Mouse (Mus musculus) midbrain, embryonic 10.5 days (tissue): ENCODE measurements around the gene Dcaf10. TPM values are rescaled to one million over a fixed set of nuclear protein-coding genes. Genes with fewer than 3 reads are reported as not detected.

Source experiments
- DNase-seq: peaks from one replicate; pipeline ENCODE4 v3.0.0-alpha.2; 2017; ENCODE audit warnings: low spot score
- H3K27ac ChIP-seq: fragments of 300-500 bp; sonication (generic); replicated peaks from 2 replicates; pipeline ENCODE4 v1.5.1; 2016; ENCODE audit warnings: mild to moderate bottlenecking
- H3K27me3 ChIP-seq: fragments of 300-500 bp; sonication (generic); 2 replicates; pipeline ENCODE4 v1.6.1; 2016; ENCODE audit warnings: low read depth, mild to moderate bottlenecking; ENCODE audit not compliant: poor library complexity, severe bottlenecking
- H3K36me3 ChIP-seq: fragments of 300-500 bp; sonication (generic); 2 replicates; pipeline ENCODE4 v1.6.1; 2016; ENCODE audit warnings: mild to moderate bottlenecking, moderate library complexity
- H3K4me1 ChIP-seq: fragments of 300-500 bp; sonication (generic); 2 replicates; pipeline ENCODE4 v1.6.1; 2016
- H3K4me3 ChIP-seq: fragments of 300-500 bp; sonication (generic); 2 replicates; pipeline ENCODE4 v1.5.1; 2016; ENCODE audit warnings: mild to moderate bottlenecking, moderate library complexity
- H3K9me3 ChIP-seq: fragments of 300-500 bp; sonication (generic); replicated peaks from 2 replicates; pipeline ENCODE4 v1.6.1; 2016; ENCODE audit warnings: mild to moderate bottlenecking
- WGBS: fragments of 180-500 bp; shearing (Covaris S2); methylation state at CpG from one replicate; pipeline ENCODE4 v1.1.7; 2016; 5-methylcytosine and 5-hydroxymethylcytosine counted together
- polyA plus RNA-seq: library from polyadenylated mRNA; unstranded; fragments of >200 nt; fragmentation: Nextera tagmentation; extraction: Ambion mirVana; gene quantifications from 2 replicates; pipeline ENCODE4 v1.2.1, GENCODE M21; 2016

Gene Dcaf10
- polyA plus RNA-seq, 1 experiment from 2014 or later = 8.1 TPM

DNA sequence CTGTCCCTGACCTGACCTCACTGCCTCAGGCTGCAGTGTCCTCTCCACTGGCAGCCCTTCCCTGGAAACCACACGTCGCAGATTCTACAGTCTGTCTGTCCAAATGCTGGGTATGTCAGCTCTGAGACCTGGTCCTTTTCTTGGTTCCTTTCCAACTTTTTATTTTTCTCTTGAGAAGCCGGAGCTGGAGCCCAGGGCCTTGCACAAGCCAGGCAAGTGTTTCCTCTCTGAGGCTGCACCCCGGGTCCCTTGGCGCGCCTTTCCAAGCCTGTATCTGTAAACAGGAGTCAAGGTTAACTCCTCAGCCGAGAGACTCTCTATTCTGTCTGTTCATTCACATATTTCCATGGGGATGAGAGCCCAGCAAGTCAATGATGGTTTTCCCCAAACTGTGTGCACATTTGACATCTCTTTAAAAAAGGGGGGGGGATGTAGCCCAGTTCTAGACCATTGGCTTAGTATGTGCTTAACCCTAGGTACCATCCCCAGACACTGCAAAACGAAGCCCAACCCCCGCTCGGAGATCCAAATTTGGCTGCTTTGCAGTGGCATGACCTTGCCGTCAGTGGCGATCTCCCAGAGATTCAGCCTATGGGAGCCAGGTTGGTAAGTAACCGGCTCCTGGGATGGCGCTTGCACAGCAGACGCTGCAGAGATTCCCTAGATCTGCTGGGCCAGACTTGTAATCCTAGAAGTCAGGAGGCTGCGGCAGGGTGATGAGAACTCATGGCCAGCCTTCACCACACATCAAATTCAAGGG, 70.7 kb downstream of the Dcaf10 start:
- 77% methylated on average over 16 of the region's 16 CpGs for WGBS
- no peaks in the 10 kb centered on the region for H3K9me3 ChIP-seq
- no peaks in the 10 kb centered on the region for H3K36me3 ChIP-seq
- peaks cover 59% of the 10 kb centered on the region for H3K27me3 ChIP-seq
- H3K4me3 ChIP-seq = no peak overlapping the region
- H3K27ac ChIP-seq = no peak overlapping the region
- DNase-seq = no peak
- H3K4me1 ChIP-seq = peaks cover 10% of the 10 kb centered on the region

DNA sequence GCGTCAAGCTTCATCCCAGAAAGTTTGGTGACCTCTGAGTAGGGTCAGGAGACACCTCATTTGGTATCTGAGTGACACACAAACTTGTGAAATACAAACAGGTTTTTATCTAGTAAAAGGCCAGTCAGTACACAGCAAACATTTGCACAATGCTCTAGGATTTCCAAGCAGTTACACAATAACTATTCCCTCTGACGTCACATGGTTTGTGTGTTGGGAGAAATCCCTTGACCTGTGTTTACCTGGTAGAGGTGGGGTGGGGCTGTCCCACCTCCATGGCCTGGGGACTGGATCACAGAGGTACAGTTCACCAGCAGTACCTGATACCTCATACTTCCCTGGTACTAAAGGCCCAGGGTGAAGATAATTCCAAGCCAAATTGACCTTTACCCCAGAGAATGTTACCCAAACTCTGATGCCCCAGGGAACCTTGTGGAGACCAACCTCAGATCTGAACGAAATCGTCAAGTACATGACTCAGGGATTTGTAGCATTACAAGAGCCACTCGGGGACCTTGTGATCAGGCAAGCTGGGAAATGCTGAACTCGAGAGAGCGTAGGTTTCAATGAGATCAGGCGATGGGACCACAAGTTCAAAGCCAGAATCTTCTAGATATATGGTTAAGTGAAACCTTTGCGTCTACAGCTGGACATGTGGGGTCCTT, 71.9 kb downstream of the Dcaf10 start:
- no peaks in the 10 kb centered on the region for H3K36me3 ChIP-seq
- DNase-seq = no peak
- H3K4me1 ChIP-seq = peaks cover 18% of the 10 kb centered on the region
- H3K27me3 ChIP-seq = peaks cover 59% of the 10 kb centered on the region
- no peak overlapping the region for H3K27ac ChIP-seq
- no peak overlapping the region for H3K4me3 ChIP-seq
- H3K9me3 ChIP-seq = no peaks in the 10 kb centered on the region
- 82% methylated on average over 9 of the region's 9 CpGs for WGBS

DNA sequence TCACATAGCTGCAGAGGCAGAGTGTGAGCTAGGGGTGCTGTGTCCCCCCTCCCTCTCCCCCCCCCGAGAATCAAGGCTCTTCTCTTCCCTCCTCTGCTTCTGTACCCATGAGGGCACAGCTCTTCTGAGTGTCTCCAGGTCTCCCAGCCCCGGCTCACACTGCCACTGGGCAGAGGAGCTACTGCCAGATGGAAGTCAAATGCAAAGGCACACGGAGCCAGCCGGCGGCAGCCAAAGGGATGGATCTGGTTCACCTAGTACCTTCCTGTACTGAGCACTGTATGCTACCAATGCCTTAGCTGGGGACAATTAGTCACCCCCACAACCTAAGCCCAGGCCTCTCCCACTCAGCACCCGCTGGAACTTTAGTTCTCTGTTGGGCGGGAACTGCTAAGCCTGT, 74.4 kb downstream of the Dcaf10 start:
- 69% methylated on average over 7 of the region's 7 CpGs for WGBS
- peaks cover 25% of the 10 kb centered on the region for H3K4me1 ChIP-seq
- no peak overlapping the region for H3K27ac ChIP-seq

DNA sequence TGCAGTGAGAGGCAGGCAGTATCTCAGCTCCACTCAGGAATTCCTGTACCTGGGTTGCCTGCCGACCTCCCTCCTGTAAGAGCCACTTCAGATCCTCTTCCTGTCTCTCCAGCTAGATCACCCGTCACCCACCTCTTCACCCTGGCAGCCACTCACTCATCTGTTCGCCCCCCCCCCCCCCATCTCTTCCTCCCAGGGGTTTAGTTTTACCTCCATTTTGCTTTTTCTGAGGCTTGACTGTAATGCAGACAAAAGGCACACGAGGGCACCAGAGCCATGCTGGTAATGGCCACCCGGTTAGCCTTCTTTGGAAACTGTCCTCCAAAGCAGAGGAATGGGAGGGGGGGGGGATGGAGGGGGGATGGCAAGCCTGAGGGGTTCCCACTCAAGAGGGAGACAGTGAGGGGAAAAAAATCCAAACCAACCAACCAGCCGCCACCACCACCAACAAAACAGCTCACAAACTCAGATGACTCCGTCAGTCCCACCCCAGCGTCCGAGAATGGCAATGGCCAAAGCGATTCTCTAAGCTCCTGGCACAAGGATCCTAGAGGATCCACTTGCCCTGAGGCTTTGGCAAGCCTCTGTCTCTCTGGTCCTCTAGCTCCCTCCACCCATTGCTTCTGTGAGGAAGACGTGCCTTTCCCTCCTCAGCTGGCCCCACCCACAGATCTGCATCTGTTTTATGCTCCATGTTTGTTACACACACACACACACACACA, 76.5 kb downstream of the Dcaf10 start:
- no peaks in the 10 kb centered on the region for H3K9me3 ChIP-seq
- no peak overlapping the region for H3K4me3 ChIP-seq
- no peaks in the 10 kb centered on the region for H3K36me3 ChIP-seq
- H3K27ac ChIP-seq = peak overlapping the region; percentile 59
- peaks cover 34% of the 10 kb centered on the region for H3K4me1 ChIP-seq
- peaks cover 28% of the 10 kb centered on the region for H3K27me3 ChIP-seq
- 31% methylated on average over 11 of the region's 11 CpGs for WGBS
- DNase-seq = peak; percentile 75

More for the DNA sequence above, 74.4 kb downstream of the Dcaf10 start:
- H3K27me3 ChIP-seq = peaks cover 44% of the 10 kb centered on the region
- no peaks in the 10 kb centered on the region for H3K9me3 ChIP-seq
- no peaks in the 10 kb centered on the region for H3K36me3 ChIP-seq
- DNase-seq = no peak
- no peak overlapping the region for H3K4me3 ChIP-seq

DNA sequence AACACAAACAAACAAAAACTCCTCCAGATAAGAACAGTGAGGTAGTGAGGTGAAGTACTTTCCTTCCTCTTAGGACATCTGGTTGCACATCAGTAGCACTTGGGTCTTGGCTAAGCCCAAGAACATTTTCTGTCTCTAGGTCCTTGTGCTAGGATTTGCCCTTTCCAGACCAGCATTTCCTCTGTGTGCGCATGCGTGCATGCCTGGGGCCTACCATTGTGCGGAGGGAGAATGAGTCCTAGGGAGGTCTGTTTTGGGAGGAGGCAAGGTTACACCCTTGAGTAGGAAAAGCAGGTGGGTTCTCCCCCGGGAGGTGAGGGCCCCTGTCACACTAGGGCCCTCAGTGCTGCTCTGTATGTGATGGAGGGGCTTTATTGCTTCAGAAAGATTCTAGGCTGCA, 77.2 kb downstream of the Dcaf10 start:
- peaks cover 28% of the 10 kb centered on the region for H3K27me3 ChIP-seq

DNA sequence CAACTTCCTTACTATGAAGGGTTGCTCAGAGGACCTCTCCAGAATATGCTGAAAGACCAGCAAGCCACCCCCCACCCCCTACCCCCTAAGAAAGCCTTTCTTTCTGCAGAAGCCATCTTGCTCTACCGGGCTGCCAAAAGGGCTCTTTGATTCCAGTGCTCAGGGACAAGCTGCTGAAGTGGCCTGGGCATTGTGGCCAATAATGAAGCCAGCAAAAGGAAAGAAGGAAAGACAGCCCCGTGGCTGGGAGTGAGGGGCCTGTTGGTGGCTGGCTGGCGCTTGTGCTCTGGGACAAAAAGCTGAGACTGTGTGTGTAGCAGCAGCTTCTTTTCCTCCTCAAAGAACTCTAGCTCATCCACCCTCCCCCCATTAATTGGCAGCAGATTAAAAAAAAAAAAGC, 78.8 kb downstream of the Dcaf10 start:
- WGBS = 42% methylated on average over 3 of the region's 3 CpGs
- no peaks in the 10 kb centered on the region for H3K9me3 ChIP-seq
- H3K27ac ChIP-seq = peak overlapping the region; percentile 53; the same call in 1 of the 2 replicates
- no peak overlapping the region for H3K4me3 ChIP-seq
- no peak for DNase-seq
- peaks cover 44% of the 10 kb centered on the region for H3K4me1 ChIP-seq
- H3K36me3 ChIP-seq = no peaks in the 10 kb centered on the region
- H3K27me3 ChIP-seq = peaks cover 23% of the 10 kb centered on the region

More for the DNA sequence above, 77.2 kb downstream of the Dcaf10 start:
- no peaks in the 10 kb centered on the region for H3K9me3 ChIP-seq
- no peak for DNase-seq
- no peak overlapping the region for H3K4me3 ChIP-seq
- no peak overlapping the region for H3K27ac ChIP-seq
- no peaks in the 10 kb centered on the region for H3K36me3 ChIP-seq
- 83% methylated on average over 4 of the region's 4 CpGs for WGBS
- peaks cover 41% of the 10 kb centered on the region for H3K4me1 ChIP-seq

DNA sequence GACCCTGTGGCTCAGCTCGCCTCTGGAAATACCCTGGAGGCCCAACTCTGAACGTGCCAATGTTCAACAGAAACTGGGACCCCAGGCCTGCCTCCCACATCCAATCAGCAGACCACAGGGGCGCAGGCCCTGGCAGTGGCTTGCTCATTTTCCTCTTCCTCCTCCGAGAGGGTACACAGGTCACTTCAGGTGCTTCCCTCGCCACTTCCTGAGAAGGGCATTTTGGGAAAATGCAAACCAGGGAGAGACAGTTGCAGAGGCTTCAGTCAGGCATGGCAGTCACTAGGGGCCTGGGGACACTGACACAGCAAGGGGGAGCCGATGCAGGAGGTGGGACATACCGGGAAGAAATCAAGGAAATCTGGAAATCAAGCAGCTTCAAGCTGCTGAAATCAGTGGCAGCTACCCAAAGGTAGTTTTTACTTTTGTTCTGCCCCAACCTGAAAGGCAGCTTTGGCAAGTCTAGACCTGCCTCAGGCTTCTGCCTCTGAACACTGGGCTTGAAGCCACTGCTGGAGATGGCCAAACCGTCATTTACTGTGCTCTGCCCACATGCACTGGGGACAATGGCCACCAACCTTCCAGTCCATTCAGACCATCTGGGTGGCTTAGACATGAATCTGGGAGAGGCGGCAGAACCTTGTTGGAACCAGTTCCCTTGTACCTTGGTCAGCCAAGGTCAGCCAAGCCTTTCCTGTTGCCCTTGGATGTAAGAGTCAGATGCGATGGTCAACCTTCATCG, 79.8 kb downstream of the Dcaf10 start:
- no peak for DNase-seq
- H3K9me3 ChIP-seq = no peaks in the 10 kb centered on the region
- no peaks in the 10 kb centered on the region for H3K36me3 ChIP-seq
- H3K4me1 ChIP-seq = peaks cover 45% of the 10 kb centered on the region
- 75% methylated on average over 11 of the region's 11 CpGs for WGBS
- H3K4me3 ChIP-seq = no peak overlapping the region
- H3K27ac ChIP-seq = peak overlapping the region; percentile 67
- H3K27me3 ChIP-seq = peaks cover 13% of the 10 kb centered on the region; the same call in 1 of the 2 replicates

DNA sequence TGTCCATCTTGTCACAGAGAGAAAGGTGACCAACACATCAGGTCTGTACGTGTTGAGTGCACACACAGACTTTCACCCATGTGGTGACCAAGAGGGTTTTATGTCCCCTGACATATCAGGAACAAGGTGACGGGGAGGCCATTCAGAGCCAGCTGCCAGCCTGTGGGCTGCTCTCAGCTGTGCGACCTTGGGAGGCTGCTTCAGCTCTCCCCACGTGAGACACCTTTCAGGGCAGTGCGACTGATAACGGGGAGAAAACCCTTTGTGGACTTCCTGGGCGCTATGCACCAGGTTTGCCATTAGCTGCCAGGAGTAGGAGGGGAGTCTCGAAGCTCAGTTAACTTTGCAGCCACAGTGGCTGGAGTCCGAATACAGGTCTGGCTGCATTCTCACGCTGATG, 80.7 kb downstream of the Dcaf10 start:
- Histone ChIP-seq H3K9me3 (no peaks in the 10 kb centered on the region), H3K27ac (no peak overlapping the region), H3K4me3 (no peak overlapping the region), H3K4me1 (peaks cover 54% of the 10 kb centered on the region), H3K27me3 (peaks cover 13% of the 10 kb centered on the region; the same call in 1 of the 2 replicates), H3K36me3 (no peaks in the 10 kb centered on the region)
- WGBS = 91% methylated on average over 10 of the region's 10 CpGs
- DNase-seq = no peak

DNA sequence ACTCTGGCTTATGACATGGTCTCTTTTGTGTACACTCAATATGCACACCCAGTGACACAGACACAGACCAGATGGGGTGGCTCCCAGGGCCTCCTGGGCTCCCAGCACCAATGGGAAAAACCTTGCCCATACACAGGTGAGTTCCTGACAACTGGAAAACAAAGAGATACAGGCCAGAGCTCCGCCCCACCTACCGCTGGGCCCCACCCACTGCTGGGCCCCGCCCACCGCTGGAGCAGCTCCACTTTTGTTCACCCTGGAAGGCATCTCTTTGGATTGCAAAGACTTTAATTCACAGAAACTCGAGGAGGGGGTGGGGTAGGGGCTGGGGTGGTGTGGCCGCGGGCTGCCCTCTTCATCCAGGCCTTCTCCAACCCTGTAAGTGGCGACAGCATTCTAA, 81.5 kb downstream of the Dcaf10 start:
- no peak overlapping the region for H3K4me3 ChIP-seq
- DNase-seq = no peak
- peak overlapping the region; percentile 70 for H3K27ac ChIP-seq
- H3K9me3 ChIP-seq = no peaks in the 10 kb centered on the region
- peaks cover 13% of the 10 kb centered on the region; the same call in 1 of the 2 replicates for H3K27me3 ChIP-seq
- WGBS = 19% methylated on average over 8 of the region's 8 CpGs
- H3K36me3 ChIP-seq = no peaks in the 10 kb centered on the region
- peaks cover 54% of the 10 kb centered on the region for H3K4me1 ChIP-seq

DNA sequence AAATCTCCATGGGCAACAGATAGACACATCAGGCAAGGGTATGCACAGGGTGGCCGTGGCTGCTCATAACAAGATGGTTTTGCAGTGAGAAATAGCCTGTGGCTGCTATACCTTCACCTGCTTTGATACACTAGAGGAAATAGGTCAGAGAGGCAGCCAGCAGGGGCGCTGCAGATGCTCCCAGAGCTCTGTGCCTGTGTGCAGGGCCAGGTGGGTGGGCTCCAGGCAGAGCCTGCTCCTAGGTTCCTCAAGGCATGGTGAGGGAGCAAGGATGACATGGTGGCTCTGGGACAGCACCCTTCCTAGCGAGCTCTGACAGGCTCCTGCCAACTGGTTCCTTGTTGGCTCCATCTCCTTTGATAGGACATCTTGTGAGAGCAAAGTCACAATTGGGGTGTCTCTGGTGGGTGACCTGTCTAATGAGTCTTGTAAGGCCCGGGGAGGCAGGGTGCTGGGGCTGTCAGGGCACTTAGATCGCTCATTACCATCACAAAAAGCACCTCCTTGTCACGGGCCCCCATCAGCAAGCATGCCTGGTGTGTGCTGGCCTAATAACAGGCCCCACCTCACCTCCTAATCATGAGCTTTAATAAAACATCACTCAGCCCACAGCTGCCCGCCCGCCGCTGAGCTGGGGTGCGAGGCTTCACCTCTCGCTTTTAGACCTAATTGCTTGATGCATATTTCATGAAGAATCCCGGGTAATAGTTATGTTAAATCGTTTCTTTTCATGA, 85.0 kb downstream of the Dcaf10 start:
- no peak overlapping the region for H3K4me3 ChIP-seq
- H3K27ac ChIP-seq = peak overlapping the region; percentile 29; the same call in 1 of the 2 replicates
- 65% methylated on average over 13 of the region's 13 CpGs for WGBS
- H3K36me3 ChIP-seq = no peaks in the 10 kb centered on the region
- H3K4me1 ChIP-seq = peaks cover 41% of the 10 kb centered on the region
- DNase-seq = peak; percentile 43
- H3K27me3 ChIP-seq = 0 out of 2 replicates have a peak, but pooled peaks cover 13% of the 10 kb centered on the region
- no peaks in the 10 kb centered on the region for H3K9me3 ChIP-seq
